Mouse (Mus musculus) forebrain, postnatal 0 days (tissue): Measurements from ENCODE around the gene Btbd3. TPM values are rescaled to one million over a fixed set of nuclear protein-coding genes. Genes with fewer than 3 reads are reported as not detected.
A peak's percentile ranks its signal among the peaks of the same experiment; 100 is the strongest.

ENCODE experiments used
- ATAC-seq: fragments of 200-750 bp; cut with Nextera tagmentation; 2 replicates; pipeline ENCODE4 v1.8.0; 2017; ENCODE audit warnings: mild to moderate bottlenecking, moderate library complexity
- DNase-seq: peaks from one replicate; pipeline ENCODE4 v3.0.0-alpha.2; 2015
- H3K27ac ChIP-seq: fragments of 300-500 bp; sonication (generic); 2 replicates; pipeline ENCODE4 v1.5.1; 2014; ENCODE audit warnings: low read depth, mild to moderate bottlenecking, antibody characterized with exemption, low read length, moderate library complexity, mixed read lengths
- H3K27me3 ChIP-seq: fragments of 300-500 bp; sonication (generic); 2 replicates; pipeline ENCODE4 v1.6.1; 2014; ENCODE audit warnings: mild to moderate bottlenecking, low read length, mixed read lengths; ENCODE audit not compliant: insufficient read depth
- H3K36me3 ChIP-seq: fragments of 300-500 bp; sonication (generic); 2 replicates; pipeline ENCODE4 v1.6.1; 2014; ENCODE audit warnings: mild to moderate bottlenecking, moderate library complexity; ENCODE audit not compliant: insufficient read depth
- H3K4me1 ChIP-seq: fragments of 300-500 bp; sonication (generic); 2 replicates; pipeline ENCODE4 v1.6.1; 2014; ENCODE audit warnings: antibody characterized with exemption; ENCODE audit not compliant: insufficient read depth
- H3K4me2 ChIP-seq: fragments of 300-500 bp; sonication (generic); 2 replicates; pipeline ENCODE4 v1.6.1; 2014; ENCODE audit warnings: low read depth, mild to moderate bottlenecking, moderate library complexity
- H3K4me3 ChIP-seq: fragments of 300-500 bp; sonication (generic); 2 replicates; pipeline ENCODE4 v1.5.1; 2014; ENCODE audit warnings: low read depth, low read length, mixed read lengths
- H3K9ac ChIP-seq: fragments of 300-500 bp; sonication (generic); 2 replicates; pipeline ENCODE4 v1.6.1; 2014; ENCODE audit warnings: mild to moderate bottlenecking
- H3K9me3 ChIP-seq: fragments of 300-500 bp; sonication (generic); 2 replicates; pipeline ENCODE4 v1.6.1; 2016; ENCODE audit warnings: low read length
- CTCF ChIP-seq: sonication (generic); IDR thresholded peaks from 2 replicates; pipeline ENCODE4 v1.5.1; 2016; ENCODE audit warnings: antibody characterized with exemption, control low read depth, low read depth
- WGBS: fragments of 180-500 bp; shearing (Covaris S2); extraction: QIAGEN DNeasy Blood & Tissue Kit; methylation state at CpG from one replicate; pipeline ENCODE4 v1.1.7; 2014; 5-methylcytosine and 5-hydroxymethylcytosine counted together
- polyA plus RNA-seq: library from polyadenylated mRNA; unstranded; fragments of >200 nt; fragmentation: Nextera tagmentation; extraction: Ambion mirVana; gene quantifications from 2 replicates; pipeline ENCODE4 v1.2.1, GENCODE M21; 2015
- total RNA-seq: library from RNA; depleted of rRNA; stranded (reverse); fragments of >200 nt; gene quantifications from 2 replicates; pipeline ENCODE4 v1.2.3, GENCODE M21; 2014

Btbd3 gene
- total and polyA plus RNA-seq, 2 experiments from 2014 or later, result 33.8 to 64.9 TPM

GRCm38 (mm10) chr2:138279641-138280040 is 23.3 kb downstream of the Btbd3 start:
- H3K4me2 ChIP-seq, result peak overlapping the region; percentile 63
- no peak for DNase-seq
- H3K4me1 ChIP-seq, result peaks cover 10% of the 10 kb centered on the region
- 53% methylated on average over 11 of the region's 11 CpGs for WGBS
- ATAC-seq, result no peak
- no peaks in the 10 kb centered on the region for H3K27me3 ChIP-seq
- H3K9me3 ChIP-seq, result no peaks in the 10 kb centered on the region
- H3K36me3 ChIP-seq, result peaks cover 11% of the 10 kb centered on the region
- H3K27ac ChIP-seq, result no peak overlapping the region; the same call in 1 of the 2 replicates
- peak; percentile 29; the same call in 1 of the 2 replicates for TF ChIP-seq CTCF
- peak overlapping the region; percentile 49 for H3K4me3 ChIP-seq
- 0 out of 2 replicates have a peak overlapping the region, but pooled peaks have one; percentile 10 for H3K9ac ChIP-seq

GRCm38 (mm10) chr2:138280225-138280711 is 23.9 kb downstream of the Btbd3 start:
- no peak overlapping the region for H3K27ac ChIP-seq
- 0 out of 2 replicates have a peak, but pooled peaks have one; percentile 23 for ATAC-seq

GRCm38 (mm10) chr2:138281550-138282201 is 25.3 kb downstream of the Btbd3 start:
- H3K4me1 ChIP-seq, result peaks cover 10% of the 10 kb centered on the region
- no peak overlapping the region for H3K9ac ChIP-seq
- H3K4me2 ChIP-seq, result peak overlapping the region; percentile 23
- no peak for ATAC-seq
- H3K27ac ChIP-seq, result no peak overlapping the region
- H3K4me3 ChIP-seq, result 0 out of 2 replicates have a peak overlapping the region, but pooled peaks have one; percentile 2
- TF ChIP-seq CTCF, result peak; percentile 34; the same call in 1 of the 2 replicates
- DNase-seq, result no peak
- no peaks in the 10 kb centered on the region for H3K9me3 ChIP-seq
- no peaks in the 10 kb centered on the region for H3K27me3 ChIP-seq
- 80% methylated on average over 10 of the region's 10 CpGs for WGBS
- H3K36me3 ChIP-seq, result peaks cover 11% of the 10 kb centered on the region

More at GRCm38 (mm10) chr2:138280225-138280711, 23.9 kb downstream of the Btbd3 start:
- DNase-seq, result peak; percentile 39
- H3K36me3 ChIP-seq, result peaks cover 11% of the 10 kb centered on the region
- H3K9me3 ChIP-seq, result no peaks in the 10 kb centered on the region
- H3K9ac ChIP-seq, result 0 out of 2 replicates have a peak overlapping the region, but pooled peaks have one; percentile 10
- peak overlapping the region; percentile 49 for H3K4me3 ChIP-seq
- H3K27me3 ChIP-seq, result no peaks in the 10 kb centered on the region
- peak; percentile 44 for TF ChIP-seq CTCF
- H3K4me2 ChIP-seq, result peak overlapping the region; percentile 63
- peaks cover 10% of the 10 kb centered on the region for H3K4me1 ChIP-seq
- WGBS, result 59% methylated on average over 17 of the region's 17 CpGs

- H3K4me2 ChIP-seq, result no peak overlapping the region
- 85% methylated on average over 12 of the region's 12 CpGs for WGBS
- TF ChIP-seq CTCF, result no peak
Measured at GRCm38 (mm10) chr2:138283372-138283771, 27.0 kb downstream of the Btbd3 start.

GRCm38 (mm10) chr2:138283856-138284255 is 27.5 kb downstream of the Btbd3 start:
- H3K27me3 ChIP-seq, result no peaks in the 10 kb centered on the region
- H3K4me3 ChIP-seq, result no peak overlapping the region
- DNase-seq (no peak), ATAC-seq (no peak)
- no peaks in the 10 kb centered on the region for H3K9me3 ChIP-seq
- H3K9ac ChIP-seq, result no peak overlapping the region
- no peaks in the 10 kb centered on the region for H3K4me1 ChIP-seq
- TF ChIP-seq CTCF, result no peak
- H3K4me2 ChIP-seq, result no peak overlapping the region
- peaks cover 11% of the 10 kb centered on the region for H3K36me3 ChIP-seq
- no peak overlapping the region for H3K27ac ChIP-seq
- 98% methylated on average over 15 of the region's 15 CpGs for WGBS

More at GRCm38 (mm10) chr2:138283372-138283771, 27.0 kb downstream of the Btbd3 start:
- Histone ChIP-seq H3K9me3 (no peaks in the 10 kb centered on the region), H3K4me1 (no peaks in the 10 kb centered on the region), H3K9ac (no peak overlapping the region), H3K36me3 (peaks cover 11% of the 10 kb centered on the region), H3K4me3 (no peak overlapping the region), H3K27ac (no peak overlapping the region), H3K27me3 (no peaks in the 10 kb centered on the region)
- ATAC-seq, result no peak
- DNase-seq, result no peak

- 89% methylated on average over 4 of the region's 4 CpGs for WGBS
- Histone ChIP-seq H3K4me3 (no peak overlapping the region), H3K27ac (no peak overlapping the region), H3K9me3 (no peaks in the 10 kb centered on the region), H3K4me2 (no peak overlapping the region), H3K4me1 (no peaks in the 10 kb centered on the region), H3K27me3 (no peaks in the 10 kb centered on the region), H3K9ac (no peak overlapping the region), H3K36me3 (peaks cover 11% of the 10 kb centered on the region)
- DNase-seq (no peak), ATAC-seq (no peak)
- TF ChIP-seq CTCF, result no peak
Measured at GRCm38 (mm10) chr2:138285811-138286210, 29.4 kb downstream of the Btbd3 start.

- H3K9me3 ChIP-seq, result no peaks in the 10 kb centered on the region
- H3K27me3 ChIP-seq, result no peaks in the 10 kb centered on the region
- no peak overlapping the region for H3K4me3 ChIP-seq
- no peak overlapping the region for H3K4me2 ChIP-seq
- no peak for TF ChIP-seq CTCF
- H3K4me1 ChIP-seq, result no peaks in the 10 kb centered on the region
- ATAC-seq (no peak), DNase-seq (no peak)
- WGBS, result 96% methylated on average over 2 of the region's 2 CpGs
- no peak overlapping the region for H3K9ac ChIP-seq
- H3K36me3 ChIP-seq, result no peaks in the 10 kb centered on the region
- no peak overlapping the region for H3K27ac ChIP-seq
Measured at GRCm38 (mm10) chr2:138290154-138290553, 33.8 kb downstream of the Btbd3 start.
